Mouse (Mus musculus) midbrain, postnatal 0 days (tissue): ENCODE measurements around the gene Gm10130. TPM values are rescaled to one million over a fixed set of nuclear protein-coding genes. Genes with fewer than 3 reads are reported as not detected.
A peak's percentile ranks its signal among the peaks of the same experiment; 100 is the strongest.
"Not testable (repeated sequence)": the region's sequence is repeated elsewhere in the genome, so short reads cannot be mapped to it uniquely, and the experiment has no call there.

Source experiments
- ATAC-seq: fragments of 200-750 bp; cut with Nextera tagmentation; 2 replicates; pipeline ENCODE4 v1.8.0; 2017; ENCODE audit warnings: moderate number of reproducible peaks, mild to moderate bottlenecking, moderate TSS enrichment, moderate library complexity; ENCODE audit not compliant: low FRiP score
- DNase-seq: peaks from one replicate; pipeline ENCODE4 v3.0.0-alpha.2; 2015; ENCODE audit warnings: low spot score
- H3K27ac ChIP-seq: fragments of 300-500 bp; sonication (generic); 2 replicates; pipeline ENCODE4 v1.5.1; 2014; ENCODE audit warnings: low read depth, mild to moderate bottlenecking, low read length, mixed read lengths
- H3K27me3 ChIP-seq: fragments of 300-500 bp; sonication (generic); 2 replicates; pipeline ENCODE4 v1.6.1; 2014; ENCODE audit warnings: low read length, control low read depth, mixed read lengths; ENCODE audit not compliant: insufficient read depth
- H3K36me3 ChIP-seq: fragments of 300-500 bp; sonication (generic); 2 replicates; pipeline ENCODE4 v1.6.1; 2014; ENCODE audit warnings: low read length, control low read depth, mixed read lengths; ENCODE audit not compliant: insufficient read depth
- H3K4me1 ChIP-seq: fragments of 300-500 bp; sonication (generic); 2 replicates; pipeline ENCODE4 v1.6.1; 2014; ENCODE audit warnings: mild to moderate bottlenecking, control low read depth, antibody characterized with exemption, low read length, mixed read lengths; ENCODE audit not compliant: insufficient read depth
- H3K4me2 ChIP-seq: fragments of 300-500 bp; sonication (generic); 2 replicates; pipeline ENCODE4 v1.6.1; 2014; ENCODE audit warnings: low read depth, mild to moderate bottlenecking, low read length, mixed read lengths; ENCODE audit not compliant: poor library complexity, severe bottlenecking
- H3K4me3 ChIP-seq: fragments of 300-500 bp; sonication (generic); 2 replicates; pipeline ENCODE4 v1.5.1; 2014; ENCODE audit warnings: low read depth, mild to moderate bottlenecking, low read length, moderate library complexity
- H3K9ac ChIP-seq: fragments of 300-500 bp; sonication (generic); replicated peaks from 2 replicates; pipeline ENCODE4 v1.6.1; 2014; ENCODE audit warnings: mild to moderate bottlenecking, low read length, moderate library complexity, mixed read lengths; ENCODE audit not compliant: poor library complexity, severe bottlenecking
- H3K9me3 ChIP-seq: fragments of 300-500 bp; sonication (generic); 2 replicates; pipeline ENCODE4 v1.6.1; 2016; ENCODE audit warnings: low read length, control low read depth
- CTCF ChIP-seq: IDR thresholded peaks from 2 replicates; pipeline ENCODE4 v1.5.1; 2016; ENCODE audit warnings: antibody characterized with exemption, mild to moderate bottlenecking
- WGBS: fragments of 180-500 bp; shearing (Covaris S2); extraction: QIAGEN DNeasy Blood & Tissue Kit; methylation state at CpG from one replicate; pipeline ENCODE4 v1.1.7; 2014; 5-methylcytosine and 5-hydroxymethylcytosine counted together
- polyA plus RNA-seq: library from polyadenylated mRNA; unstranded; fragments of >200 nt; fragmentation: Nextera tagmentation; extraction: Ambion mirVana; gene quantifications from 2 replicates; pipeline ENCODE4 v1.2.1, GENCODE M21; 2015
- total RNA-seq: library from RNA; depleted of rRNA; stranded (reverse); fragments of >200 nt; gene quantifications from 2 replicates; pipeline ENCODE4 v1.2.3, GENCODE M21; 2014

Gm10130 gene
- total and polyA plus RNA-seq, 2 experiments from 2014 or later, result not detected

DNA sequence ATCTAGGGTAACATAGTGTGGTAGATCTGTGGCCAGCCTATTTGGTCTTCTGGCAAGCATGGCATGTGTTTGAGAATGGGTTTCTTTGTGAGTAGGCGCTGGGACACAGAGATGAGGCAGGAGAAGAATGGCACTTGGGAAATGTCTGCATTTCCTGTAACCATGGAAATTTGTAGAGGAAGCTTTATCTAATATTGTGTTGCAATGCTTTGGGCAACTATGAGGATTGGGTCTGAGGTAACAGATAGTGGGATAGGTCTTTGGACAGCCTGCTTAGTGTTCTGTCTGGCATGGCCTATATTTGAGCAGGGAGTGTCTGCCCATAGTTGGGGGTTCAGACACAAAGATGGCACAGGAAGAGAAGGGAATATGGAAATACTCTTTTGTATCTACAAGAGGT, 4.5 kb upstream of the Gm10130 start:
- no peak overlapping the region for H3K27ac ChIP-seq
- H3K4me2 ChIP-seq, result no peak overlapping the region
- H3K27me3 ChIP-seq, result no peaks in the 10 kb centered on the region
- ATAC-seq (no peak), DNase-seq (no peak)
- H3K36me3 ChIP-seq, result no peaks in the 10 kb centered on the region
- H3K4me3 ChIP-seq, result no peak overlapping the region
- no peaks in the 10 kb centered on the region for H3K4me1 ChIP-seq
- TF ChIP-seq CTCF, result no peak
- WGBS, result 100% methylated on average over 1 of the region's 1 CpGs
- H3K9me3 ChIP-seq, result peaks cover 43% of the 10 kb centered on the region
- no peak overlapping the region for H3K9ac ChIP-seq

DNA sequence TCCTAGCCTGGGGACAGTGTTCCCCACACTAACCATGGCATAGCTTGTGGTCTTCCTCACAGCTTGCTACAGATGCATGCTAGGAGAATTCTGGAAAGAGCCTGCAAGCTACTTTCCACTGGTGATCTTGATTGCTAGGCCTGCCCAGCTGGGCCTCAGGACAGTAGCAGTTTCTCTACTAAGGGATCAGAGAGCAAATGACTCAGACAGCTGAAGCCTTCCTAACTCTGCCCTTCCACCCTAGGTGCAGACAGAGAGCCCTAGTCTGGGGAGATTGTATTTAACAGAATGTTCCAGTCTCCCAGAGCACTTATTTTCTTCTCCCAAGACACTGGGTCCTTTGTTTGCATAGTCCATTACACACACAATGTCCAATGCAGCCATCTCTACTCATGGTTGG, 33.6 kb downstream of the Gm10130 start:
- not testable (repeated sequence) for H3K4me2 ChIP-seq, H3K27me3 ChIP-seq, DNase-seq, H3K36me3 ChIP-seq, H3K27ac ChIP-seq, ATAC-seq, H3K4me3 ChIP-seq, H3K4me1 ChIP-seq, H3K9me3 ChIP-seq, H3K9ac ChIP-seq

DNA sequence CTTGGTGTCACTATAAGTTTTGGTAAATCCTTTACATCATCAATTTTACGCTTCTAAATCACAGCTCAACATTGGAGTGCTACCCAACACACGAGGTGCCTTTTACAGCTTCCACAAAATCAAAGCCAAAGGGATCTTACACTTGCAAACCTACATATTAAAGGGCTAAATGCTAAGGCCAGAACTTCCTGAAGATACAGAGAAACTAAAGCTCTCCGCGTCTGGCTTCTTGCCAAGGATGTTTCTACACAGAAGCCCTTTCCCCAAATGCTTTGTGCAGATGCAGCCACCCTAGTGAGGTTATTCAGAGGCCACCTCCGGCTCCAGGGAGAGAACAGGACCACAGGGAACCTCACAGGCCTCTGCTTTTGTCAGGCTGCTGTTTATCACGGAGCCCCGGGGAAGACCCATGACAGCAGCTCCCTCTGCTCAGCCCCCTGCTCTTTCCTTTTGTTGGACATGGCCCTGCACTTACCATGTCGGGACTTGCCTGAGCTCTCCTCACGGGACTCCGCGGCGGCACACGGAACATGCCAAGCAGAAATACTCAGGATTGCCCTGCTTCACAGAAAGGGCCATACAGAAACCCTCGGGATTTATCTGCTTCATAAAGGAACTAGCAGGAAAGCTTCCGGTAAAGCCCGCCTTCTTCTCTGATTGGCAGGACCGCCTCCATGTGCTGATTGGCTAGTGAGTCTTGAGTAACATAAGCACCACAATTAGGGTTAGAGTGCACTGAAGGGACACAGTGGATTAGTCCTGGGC, 38.8 kb downstream of the Gm10130 start, which contains the start of gene 3300002I08Rik:
Gene 3300002I08Rik (minus strand): TSS at position 653 of the 765 bp plus-strand sequence.
- under 1% methylated on average over 14 of the region's 17 CpGs for WGBS
- H3K27ac ChIP-seq, result peak within 1 kb of the TSS; percentile 88
- not testable (repeated sequence) for H3K27me3 ChIP-seq, H3K9me3 ChIP-seq, H3K36me3 ChIP-seq, H3K4me1 ChIP-seq
- peak; percentile 93 for DNase-seq
- ATAC-seq, result peak; percentile 97
- H3K9ac ChIP-seq, result peak within 1 kb of the TSS; percentile 81
- H3K4me3 ChIP-seq, result peak within 1 kb of the TSS; percentile 58
- peak within 1 kb of the TSS; percentile 51 for H3K4me2 ChIP-seq

DNA sequence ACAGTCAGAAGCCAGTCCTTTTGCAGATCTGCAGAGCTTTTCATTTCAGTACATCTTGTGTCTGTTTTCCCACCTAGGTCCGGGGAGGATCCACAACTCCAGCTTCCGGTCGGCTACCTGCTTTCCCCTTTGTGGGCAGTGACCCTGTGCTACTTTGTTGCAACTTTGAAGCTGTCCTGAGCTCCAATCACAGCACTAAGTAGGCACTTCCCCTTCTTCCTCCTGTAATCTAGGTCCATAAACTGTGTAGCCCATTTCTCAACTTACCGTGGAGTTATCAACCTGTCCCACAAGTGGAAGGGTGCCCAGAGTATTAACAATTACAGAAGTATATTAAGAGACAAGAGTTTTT, 39.4 kb downstream of the Gm10130 start:
- 20% methylated on average over 4 of the region's 4 CpGs for WGBS
- no peak for TF ChIP-seq CTCF
- ATAC-seq (no peak; the same call in 1 of the 2 replicates), DNase-seq (no peak)
- Histone ChIP-seq H3K36me3 (no peaks in the 10 kb centered on the region), H3K4me2 (peak overlapping the region; percentile 51), H3K27me3 (no peaks in the 10 kb centered on the region), H3K4me3 (peak overlapping the region; percentile 58), H3K4me1 (no peaks in the 10 kb centered on the region), H3K9ac (peak overlapping the region; percentile 81; the same call in 1 of the 2 replicates), H3K27ac (no peak overlapping the region), H3K9me3 (no peaks in the 10 kb centered on the region)

DNA sequence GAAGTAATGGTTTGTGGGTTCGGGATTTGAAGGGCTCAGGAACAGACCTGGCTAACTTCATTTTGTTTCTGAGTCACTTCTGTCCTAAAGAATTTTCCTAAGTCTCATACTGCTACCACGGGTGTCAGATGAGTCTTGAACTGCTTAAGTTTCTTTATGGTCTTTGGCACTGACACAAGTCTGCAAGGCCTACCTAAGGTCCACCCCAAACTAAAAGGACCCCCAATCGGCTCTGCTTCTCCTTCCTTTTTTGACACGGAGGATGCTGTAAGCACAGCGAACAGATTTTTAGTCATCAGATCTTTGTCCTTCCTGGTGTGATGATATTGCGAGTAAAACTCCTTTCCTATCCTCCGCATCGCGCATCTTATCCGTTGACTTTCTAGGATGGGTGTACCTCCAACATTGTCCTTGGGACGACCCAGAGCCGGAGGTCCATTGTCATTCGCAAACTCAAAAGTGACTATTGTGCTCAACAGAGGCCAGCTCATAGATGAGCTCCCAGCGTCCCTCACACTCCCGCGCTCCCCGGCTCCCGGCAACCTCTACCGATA, 62.1 kb downstream of the Gm10130 start:
- not testable (repeated sequence) for H3K36me3 ChIP-seq, H3K9me3 ChIP-seq, ATAC-seq, H3K4me2 ChIP-seq, H3K4me3 ChIP-seq, H3K9ac ChIP-seq, H3K27ac ChIP-seq, H3K27me3 ChIP-seq, DNase-seq, H3K4me1 ChIP-seq
- 94% methylated on average over 19 of the region's 19 CpGs for whole genome bisulfite sequencing

DNA sequence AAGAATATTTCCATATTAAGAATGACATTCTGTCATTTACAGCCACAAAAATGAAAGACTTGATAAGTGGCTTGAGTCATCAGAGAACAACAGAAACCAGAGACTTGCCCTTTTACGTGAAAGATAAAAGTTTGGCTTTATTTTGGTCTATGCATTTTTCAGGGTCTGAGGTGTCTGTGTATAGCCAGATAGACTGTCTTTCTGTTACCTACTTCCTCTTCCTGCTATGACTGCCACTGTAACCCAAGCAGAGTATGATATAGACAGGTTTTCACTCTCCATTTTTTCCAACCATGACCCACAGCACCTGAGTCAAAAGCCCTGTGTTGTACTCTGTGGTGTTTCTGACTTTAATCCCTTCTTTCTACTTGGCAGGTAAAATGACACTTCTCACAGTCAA, 66.7 kb downstream of the Gm10130 start:
- H3K4me1 ChIP-seq, result no peaks in the 10 kb centered on the region
- no peaks in the 10 kb centered on the region for H3K27me3 ChIP-seq
- H3K9ac ChIP-seq, result no peak overlapping the region
- no peak for DNase-seq
- H3K27ac ChIP-seq, result no peak overlapping the region
- TF ChIP-seq CTCF, result no peak
- no peak overlapping the region for H3K4me2 ChIP-seq
- H3K4me3 ChIP-seq, result no peak overlapping the region
- no peaks in the 10 kb centered on the region for H3K36me3 ChIP-seq
- ATAC-seq, result no peak
- H3K9me3 ChIP-seq, result no peaks in the 10 kb centered on the region
- 86% methylated on average over 1 of the region's 1 CpGs for WGBS

DNA sequence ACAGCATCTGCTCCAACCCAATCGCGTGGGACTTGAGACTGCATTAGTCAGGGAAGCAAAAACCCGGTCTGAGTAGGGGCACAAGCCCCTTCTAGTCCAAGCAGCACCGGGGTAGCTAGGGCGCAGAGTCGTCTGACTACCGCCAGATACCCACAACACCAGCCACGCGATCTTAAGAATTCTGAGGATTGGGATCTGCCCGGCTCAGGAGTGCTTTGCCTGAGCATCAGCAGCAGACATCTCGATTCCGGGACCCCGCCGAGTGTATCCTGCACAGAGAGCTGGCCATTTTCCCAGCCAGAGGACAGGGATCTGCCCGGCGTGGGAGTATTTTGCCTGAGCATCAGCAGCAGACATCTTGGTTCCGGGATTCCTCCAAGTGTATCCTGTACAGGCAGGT, 88.6 kb downstream of the Gm10130 start:
- H3K27me3 ChIP-seq, H3K4me3 ChIP-seq, H3K4me1 ChIP-seq, H3K36me3 ChIP-seq, H3K4me2 ChIP-seq, ATAC-seq, H3K9ac ChIP-seq, H3K27ac ChIP-seq, DNase-seq: not testable (repeated sequence)
- H3K9me3 ChIP-seq, result peaks cover 10% of the 10 kb centered on the region; the same call in 1 of the 2 replicates
- WGBS, result 95% methylated on average over 17 of the region's 17 CpGs
